Mouse (Mus musculus) natural killer cell, adult 2 months (primary cell): Measurements from ENCODE around the gene Rspry1.
A peak's percentile ranks its signal among the peaks of the same experiment; 100 is the strongest.

Experiments
- DNase-seq, 2 experiments: peaks; one replicate each; pipeline ENCODE4 v3.0.0; 2022; ENCODE audit warnings: low spot score in 2 of 2

The Rspry1 gene

DNA sequence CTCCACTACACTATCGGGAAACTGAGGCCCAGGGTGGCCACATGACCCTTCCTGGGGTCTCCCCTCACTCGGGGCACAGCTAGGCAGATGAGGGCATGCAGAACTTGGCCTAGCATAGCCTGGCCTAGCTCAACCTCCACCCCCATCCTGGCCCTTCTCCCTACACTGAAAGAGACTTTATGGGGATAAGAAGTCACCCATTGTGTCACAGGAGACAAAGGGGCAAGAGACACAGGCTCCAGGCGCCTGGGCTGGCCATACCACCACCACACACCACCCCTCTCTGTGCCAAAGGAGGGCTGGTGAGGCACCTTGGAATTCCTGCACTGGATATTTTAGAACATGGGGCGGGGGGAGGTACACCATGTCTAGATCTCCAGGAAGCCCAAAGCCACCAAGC, 82.5 kb downstream of the Rspry1 start:
- DNase-seq: no peak

DNA sequence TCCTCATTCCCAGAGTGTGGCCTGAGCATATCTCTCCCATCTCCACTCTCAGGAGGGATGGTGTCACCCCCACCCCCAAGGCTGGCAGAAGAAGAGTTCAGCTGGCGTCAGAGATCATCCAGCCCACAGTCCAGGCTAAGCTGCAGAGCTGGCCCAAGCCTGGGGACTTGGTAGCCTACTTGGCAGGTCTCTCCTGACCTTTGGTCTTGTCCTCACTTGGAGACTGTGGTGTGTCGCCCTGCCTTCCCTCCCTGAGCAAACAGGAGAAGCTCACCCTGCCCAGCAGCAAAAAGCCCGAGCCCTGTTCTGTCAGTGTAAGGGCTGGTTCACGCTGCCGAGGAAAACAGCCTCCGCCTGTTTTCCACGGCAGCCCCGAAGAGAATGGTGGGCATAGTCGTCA, 84.2 kb downstream of the Rspry1 start:
- no peak for DNase-seq

DNA sequence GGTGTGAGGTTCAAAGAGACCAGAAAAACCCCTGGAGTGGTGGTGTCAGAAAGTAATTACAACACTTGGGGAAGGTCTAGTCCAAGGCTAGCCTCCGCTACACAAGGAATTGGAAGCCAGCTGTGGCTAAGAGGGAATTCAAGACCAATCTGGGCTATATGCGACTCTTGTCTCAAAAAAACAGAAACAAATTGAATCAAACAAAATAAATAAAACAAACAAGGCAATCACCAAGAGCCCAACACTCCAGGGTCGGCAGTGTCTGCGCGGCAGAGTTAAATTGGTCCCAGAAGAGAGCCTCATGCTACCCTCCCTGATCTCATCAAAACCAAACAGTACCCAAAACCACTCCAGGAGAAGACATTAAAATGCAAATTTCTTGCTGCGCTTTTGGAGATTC, 93.0 kb downstream of the Rspry1 start:
- DNase-seq: no peak

DNA sequence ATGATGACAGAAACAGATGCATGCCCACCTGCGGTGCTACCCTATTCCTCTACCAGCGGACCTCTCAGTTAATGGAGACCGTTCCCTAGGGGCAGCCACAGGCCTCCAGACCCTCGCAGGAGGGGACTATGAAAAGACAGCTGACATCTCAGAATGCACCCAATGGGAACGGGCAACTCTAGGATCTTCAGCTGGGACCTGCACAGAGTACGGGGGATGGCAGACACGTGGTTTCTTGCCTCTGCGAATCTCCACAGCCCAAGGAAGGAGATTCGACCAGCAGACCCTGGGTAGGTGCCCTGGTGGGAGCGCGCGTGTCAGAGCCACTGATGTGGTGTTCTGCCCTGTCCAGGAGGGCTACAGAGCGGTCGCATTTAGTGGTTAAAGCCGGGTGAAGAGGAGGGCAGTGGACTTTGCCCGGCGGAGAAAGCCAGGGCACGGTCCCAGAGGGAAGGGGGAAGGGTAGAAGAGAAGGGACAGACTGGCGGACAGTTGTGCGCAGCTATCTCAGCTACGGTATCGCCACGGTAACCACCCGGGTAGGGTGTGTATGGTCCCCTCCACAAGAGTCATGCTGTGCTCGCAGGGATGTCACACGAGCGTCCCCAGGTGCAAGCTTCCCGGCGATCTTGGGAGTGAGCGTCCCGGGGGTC, 93.7 kb downstream of the Rspry1 start:
- DNase-seq: no peak

DNA sequence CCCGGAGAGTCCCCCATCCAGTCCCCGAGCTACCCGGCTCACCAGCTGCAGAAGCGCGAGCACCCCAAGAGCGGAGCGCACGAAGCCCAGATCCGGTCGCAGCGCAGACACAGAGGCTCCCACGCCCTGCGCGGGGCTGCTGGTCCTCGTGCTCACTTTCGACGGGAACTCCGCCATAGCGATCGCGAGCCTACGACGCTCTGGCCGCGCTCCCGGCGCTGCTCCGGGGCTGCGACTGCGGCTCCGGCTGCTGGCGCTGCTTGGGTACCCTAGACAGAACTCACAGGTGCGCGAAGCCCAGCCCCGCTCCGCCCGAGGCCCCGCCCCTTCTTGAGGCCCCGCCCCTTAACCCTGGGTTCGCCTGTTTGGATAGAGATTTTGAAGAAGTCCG, 94.3 kb downstream of the Rspry1 start, which contains the start of gene Pllp:
Pllp (minus strand) TSS at position 285 of the 391 bp plus-strand sequence.
- peak in 1 of 2 experiments; percentile 32 for DNase-seq

GRCm38 (mm10) chr8:94696566-94696965, 94.8 kb downstream of the Rspry1 start:
- DNase-seq: no peak

DNA sequence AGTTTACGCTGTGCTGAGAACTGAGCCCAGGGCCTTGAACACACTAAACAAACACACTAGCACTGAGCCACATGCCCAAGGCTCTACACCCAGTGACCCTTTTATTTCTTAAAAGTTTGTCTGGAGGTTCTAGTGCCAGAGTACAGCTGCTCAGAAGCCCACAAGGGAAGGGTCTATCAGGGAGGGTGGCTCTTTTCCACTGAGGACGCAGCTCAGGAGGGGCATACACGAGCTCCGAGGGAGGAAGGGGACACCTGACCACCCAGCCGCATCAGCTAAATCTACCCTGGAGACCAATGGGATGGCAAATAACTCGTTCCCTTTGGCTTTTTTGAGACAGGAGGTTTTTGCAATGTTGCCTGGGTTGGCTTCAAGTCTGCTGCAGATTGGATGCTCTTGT, 96.2 kb downstream of the Rspry1 start:
- no peak for DNase-seq

DNA sequence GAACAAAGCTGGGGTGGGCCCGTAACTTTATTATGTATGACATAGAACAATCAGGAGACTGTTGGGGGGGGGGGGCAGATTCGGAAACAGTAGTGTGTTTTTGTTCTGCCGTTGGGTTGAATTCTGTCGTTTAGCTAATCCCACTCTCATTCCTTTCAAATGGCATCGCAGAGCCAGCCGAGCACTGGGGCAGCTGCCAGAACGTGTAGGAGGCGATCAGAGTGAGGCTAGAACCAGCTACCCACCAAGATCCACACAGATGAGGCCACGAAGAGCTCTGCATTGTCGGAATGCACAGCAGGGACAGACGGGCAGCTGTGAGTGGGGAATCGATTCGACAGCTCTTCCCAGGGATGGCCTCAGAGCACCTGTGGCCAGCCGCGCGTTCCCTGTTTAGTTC, 97.6 kb downstream of the Rspry1 start:
- no peak for DNase-seq

DNA sequence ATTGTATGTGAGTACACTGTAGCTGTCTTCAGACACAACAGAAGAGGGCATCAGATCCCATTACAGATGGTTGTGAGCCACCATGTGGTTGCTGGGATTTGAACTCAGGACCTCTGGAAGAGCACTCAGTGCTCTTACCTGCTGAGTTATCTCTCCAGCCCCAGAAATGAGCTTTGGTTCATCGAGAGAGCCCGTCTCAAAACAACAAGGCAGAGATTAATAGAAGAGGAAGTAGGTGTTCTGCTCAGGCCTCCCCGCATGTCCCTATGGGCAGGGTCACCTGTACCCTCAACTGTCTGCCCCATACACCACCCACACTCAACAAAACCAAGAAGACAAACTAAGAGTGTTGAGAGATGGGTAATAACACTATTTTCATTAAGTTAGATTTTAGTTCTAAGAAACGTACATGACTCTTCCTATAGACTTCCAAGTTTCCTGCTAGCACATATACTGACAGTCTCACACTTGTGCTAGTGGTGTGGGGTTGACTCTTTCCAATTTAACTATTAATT, 98.7 kb downstream of the Rspry1 start:
- no peak for DNase-seq

GRCm38 (mm10) chr8:94702156-94702555, 100.4 kb downstream of the Rspry1 start:
- no peak for DNase-seq

GRCm38 (mm10) chr8:94702844-94703813, 101.4 kb downstream of the Rspry1 start:
- DNase-seq: peak; percentile 78 to 83

- DNase-seq: peak; percentile 97 to 98
Measured at GRCm38 (mm10) chr8:94703972-94704668, 102.4 kb downstream of the Rspry1 start.

DNA sequence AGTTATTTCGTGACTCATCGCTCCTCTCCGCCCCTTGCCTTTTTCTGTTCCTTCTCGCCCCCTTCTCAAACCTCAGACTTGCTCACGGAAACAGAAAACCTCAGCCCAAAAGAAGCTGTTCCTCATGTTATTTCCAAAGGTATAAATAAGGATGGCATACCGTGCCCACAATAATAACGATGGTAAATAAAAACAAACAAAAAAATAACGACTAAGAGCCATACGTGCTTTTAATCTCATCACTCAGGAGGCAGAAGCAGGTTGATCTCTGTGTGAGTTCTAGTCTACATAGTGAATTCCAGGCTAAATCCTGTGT, 102.9 kb downstream of the Rspry1 start:
- no peak for DNase-seq

DNA sequence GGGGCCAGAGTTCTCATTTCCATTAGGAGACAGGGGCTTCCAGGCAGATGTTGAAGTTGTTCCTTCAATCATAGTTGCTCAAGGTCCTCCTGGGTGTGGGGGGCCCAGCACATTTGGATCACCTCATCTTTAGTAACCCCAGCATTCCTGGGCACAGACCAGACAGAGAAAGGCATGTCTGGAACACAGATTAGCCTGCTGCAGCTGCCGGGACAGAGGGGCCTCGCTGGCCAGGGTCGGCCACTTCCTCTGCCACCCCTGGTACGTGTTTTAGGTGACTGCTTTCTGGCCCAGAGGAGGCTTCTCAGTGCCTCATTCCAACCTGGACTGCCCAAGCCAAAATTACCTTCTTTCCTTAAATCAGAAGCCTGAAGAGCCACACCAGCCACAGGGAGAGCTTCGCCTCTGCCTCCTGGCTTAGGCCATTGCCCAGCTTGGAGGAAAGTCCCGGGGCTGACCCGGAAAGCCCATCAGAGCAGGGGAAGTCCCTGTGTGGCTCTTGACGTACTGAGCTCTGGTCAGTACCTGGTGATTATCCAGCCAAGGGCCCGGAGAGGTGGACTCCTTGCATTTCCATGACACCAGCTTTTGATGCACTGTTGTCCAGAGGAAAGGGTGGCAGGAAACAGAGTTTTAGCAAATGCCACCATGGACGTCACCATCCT, 104.0 kb downstream of the Rspry1 start:
- DNase-seq: no peak

DNA sequence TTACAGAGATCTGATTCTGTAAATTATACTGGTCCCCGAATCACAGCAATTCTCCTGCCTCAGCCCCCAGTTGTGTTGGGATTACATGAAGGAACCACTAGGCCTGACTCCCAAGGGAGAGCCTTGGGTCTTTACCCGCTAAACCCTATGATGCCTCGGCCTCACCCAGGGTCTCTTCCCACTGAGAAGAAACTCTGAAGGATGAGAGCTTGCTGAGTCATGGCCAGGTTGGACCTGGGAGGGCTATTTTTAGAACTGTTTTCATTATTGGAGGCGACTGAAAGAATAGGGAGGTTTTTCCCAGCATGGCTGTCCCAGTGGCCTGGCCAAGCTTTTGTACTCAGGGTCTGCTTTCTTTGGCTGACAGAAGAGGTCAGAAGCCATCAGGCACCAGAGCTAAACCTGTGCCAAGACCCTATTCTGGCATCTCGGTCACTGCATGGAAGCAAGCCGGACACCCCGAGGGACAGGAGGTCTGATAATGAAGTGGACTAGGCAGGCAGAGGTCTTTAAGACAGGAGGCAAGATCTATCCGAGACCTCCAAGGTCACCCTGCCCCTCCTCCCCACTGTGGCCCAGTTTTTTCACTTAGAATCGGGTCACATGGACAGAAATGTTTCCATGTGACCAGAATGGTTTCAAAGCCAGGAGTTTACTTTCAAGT, 105.1 kb downstream of the Rspry1 start:
- no peak for DNase-seq
